Mouse (Mus musculus) E14TG2a.4 (cell line): ENCODE measurements around the gene Ncoa3.

Experiments used
- CTCF ChIP-seq: conservative IDR thresholded peaks from 2 replicates; pipeline ENCODE4 v1.5.1; 2014; ENCODE audit warnings: low read length
- NANOG ChIP-seq: IDR thresholded peaks from 2 replicates; pipeline ENCODE4 v1.6.1; 2014; ENCODE audit warnings: borderline replicate concordance, low read length, mixed read lengths
- POU5F1 ChIP-seq: IDR thresholded peaks from 2 replicates; pipeline ENCODE4 v1.6.1; 2014; ENCODE audit warnings: low read length, borderline replicate concordance

DNA sequence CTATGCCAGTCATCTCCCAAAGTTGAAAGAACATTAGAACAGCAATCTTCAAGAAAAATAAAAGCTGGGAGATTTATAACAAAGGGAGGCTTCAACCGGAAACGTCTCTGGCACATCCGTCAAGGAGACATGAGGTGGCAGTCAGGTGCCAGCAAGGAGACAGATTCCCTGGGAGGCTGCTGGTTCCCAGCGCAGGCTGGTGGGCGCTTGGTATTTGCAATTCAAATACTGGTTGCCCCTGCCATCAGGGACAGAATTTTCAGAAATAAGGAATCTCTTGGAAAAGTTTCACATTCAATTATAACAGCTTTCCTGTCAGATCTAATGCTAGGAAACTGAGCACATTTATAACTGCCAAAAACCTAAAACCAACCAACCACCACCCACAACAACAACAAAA lies 115.5 kb downstream of the Ncoa3 start:
- TF ChIP-seq CTCF (no peak), NANOG (no peak), POU5F1 (no peak)
